Mouse (Mus musculus) thymus, postnatal 14 days (tissue): ENCODE data around the gene Arid5a.

Experiments
- DNase-seq: peaks from one replicate; pipeline ENCODE4 v3.0.0; 2021

Arid5a gene

DNA sequence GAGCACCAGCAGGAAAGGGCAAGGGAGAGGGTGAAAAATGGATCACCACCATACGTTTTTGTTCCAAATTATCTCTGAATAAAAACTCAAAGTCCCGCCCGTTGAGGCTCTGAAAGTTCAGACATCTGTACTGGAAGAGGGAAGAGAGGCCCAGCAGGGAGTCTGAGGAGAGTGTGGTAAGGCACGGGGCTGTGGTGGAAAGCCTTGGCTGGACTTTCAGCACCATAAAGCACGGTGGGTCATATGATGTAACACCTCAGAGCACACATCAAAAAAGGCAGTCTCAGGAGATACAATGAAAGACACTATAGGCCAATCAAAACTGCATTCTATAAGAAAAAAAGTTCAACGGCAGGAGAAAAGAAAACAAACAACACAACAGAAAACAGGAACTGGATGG lies 24.2 kb downstream of the Arid5a start:
- no peak for DNase-seq

DNA sequence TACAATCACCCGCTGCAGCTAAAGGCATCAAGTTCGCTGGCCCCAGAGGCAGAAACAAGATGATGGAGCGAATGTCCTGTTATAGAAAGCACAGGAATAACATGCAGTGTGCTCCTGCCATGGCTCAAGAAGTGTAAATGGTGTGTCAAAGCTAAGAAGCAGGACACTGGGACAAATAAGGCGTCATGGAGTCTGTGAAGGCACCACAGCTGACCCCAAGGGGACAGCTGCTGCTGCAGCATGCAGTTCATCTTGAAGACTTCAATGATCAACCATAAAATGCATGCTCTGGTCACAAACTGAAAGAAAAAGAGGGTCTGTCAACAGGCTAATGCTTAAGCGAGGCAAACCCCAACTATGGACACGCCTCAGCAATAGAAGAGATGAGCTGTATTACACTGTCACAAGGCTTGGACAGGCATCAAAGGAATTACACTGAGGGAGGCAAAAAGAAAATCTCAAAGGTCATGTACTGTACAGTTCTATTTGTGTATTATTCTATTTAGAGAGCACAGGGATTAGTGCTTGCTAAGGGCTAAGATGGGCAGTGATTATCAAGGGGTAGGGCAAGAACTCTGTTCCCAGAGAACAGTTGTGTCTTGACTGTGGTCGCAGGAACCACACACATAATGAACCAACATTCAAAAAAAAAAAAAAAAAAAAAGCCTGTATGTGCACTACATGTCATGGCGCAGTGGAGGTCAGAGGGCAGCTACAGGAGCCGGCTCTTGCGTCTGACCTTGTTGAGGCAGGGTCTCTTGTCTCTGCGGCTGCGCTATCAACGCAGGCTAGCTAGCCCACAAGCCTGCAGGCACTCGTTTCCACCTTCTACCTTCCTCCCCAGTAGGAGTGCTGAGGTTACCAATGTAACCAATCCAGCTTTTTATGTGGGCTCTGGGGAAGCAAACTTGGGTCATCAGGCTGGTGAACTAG lies 25.7 kb downstream of the Arid5a start:
- no peak for DNase-seq

DNA sequence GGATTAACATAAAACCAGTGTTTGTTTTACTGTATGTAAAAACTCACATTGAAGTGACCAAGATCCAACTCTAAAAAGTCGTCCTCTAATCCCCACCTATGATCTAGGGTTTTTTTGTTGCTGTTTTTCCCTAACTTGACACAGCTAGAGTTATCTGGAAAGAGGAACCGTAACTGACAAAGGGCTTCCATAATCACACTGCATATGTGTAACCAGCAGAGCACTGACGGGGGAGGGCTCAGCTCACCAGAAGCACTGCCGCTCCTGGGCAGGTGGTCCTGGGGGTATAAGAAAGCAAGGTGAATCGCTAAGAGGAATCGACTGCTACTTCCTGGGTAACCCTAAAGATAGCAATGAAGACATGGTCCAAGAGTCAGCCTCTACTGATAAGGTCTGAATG lies 35.0 kb downstream of the Arid5a start:
- no peak for DNase-seq

DNA sequence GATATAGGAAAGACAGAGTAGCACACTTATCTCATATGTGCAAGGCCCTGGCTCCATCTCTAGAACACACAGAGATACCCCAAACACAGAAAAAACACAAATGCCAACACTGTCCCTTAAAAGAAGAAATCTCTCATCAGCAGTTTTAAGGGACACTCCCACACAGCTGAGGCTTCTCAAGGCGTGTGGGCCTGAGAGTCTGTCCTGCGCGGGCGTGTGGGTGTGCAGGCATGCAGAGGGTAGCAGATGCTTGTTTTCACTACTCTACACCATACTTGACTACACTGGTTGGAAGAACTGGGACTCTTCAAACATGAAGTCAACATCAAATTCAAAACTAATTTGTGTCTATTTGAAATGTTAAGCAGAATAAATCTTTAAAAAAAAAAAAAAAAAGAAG lies 44.8 kb downstream of the Arid5a start:
- DNase-seq = no peak

DNA sequence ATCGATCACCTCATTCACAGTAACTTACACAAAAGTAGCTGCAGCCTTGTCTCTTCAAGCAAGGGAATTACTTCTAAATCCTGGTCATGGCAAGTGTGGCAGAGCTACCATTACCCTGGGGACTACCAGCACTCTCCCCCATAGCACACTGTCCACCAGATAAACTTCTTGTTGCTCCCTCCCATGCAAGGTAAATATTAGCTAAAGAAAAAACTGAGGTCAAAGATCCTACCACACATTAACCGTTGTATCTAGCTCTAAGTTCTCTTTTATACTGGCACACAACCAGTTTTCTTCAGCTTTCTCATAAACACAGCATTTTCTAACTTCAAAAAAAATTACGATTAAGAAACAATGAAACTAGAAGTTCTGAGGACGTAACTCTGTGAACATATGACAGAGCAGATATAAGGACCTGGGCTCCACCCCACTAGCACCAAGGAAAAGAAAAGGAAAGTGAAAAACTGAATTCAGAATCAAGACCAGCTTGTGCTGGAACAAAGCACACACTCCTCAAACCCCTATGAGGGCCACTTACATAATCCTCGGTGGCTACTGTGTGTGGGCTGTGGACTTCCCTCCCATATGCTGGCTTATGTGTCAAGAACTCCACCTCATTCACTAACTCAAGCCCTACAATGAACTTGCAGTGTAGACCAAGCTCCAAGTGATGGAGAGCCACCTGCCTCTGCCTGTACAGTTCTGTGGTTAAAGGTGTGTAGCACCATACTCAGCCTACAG lies 49.6 kb downstream of the Arid5a start:
- DNase-seq = no peak

DNA sequence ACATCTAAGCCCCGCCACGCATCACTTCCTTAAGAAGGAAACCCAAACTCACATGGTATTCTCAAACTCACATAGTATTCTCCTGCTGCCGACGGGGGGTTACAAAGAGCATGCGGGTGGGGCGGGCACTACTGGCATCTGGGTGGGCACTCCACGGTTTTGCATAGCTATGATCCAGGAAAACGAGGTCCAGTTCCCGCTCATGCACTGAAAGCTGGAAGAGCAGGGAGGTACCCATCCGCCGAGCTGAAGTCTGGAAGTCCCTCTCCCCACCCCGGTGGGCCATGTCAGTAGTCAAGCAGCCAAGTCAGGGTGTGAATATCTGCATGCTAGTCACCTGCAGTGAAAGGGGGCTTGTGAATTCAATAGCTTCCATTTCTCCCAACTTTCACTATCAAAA lies 60.2 kb downstream of the Arid5a start:
- DNase-seq = peak; percentile 8

DNA sequence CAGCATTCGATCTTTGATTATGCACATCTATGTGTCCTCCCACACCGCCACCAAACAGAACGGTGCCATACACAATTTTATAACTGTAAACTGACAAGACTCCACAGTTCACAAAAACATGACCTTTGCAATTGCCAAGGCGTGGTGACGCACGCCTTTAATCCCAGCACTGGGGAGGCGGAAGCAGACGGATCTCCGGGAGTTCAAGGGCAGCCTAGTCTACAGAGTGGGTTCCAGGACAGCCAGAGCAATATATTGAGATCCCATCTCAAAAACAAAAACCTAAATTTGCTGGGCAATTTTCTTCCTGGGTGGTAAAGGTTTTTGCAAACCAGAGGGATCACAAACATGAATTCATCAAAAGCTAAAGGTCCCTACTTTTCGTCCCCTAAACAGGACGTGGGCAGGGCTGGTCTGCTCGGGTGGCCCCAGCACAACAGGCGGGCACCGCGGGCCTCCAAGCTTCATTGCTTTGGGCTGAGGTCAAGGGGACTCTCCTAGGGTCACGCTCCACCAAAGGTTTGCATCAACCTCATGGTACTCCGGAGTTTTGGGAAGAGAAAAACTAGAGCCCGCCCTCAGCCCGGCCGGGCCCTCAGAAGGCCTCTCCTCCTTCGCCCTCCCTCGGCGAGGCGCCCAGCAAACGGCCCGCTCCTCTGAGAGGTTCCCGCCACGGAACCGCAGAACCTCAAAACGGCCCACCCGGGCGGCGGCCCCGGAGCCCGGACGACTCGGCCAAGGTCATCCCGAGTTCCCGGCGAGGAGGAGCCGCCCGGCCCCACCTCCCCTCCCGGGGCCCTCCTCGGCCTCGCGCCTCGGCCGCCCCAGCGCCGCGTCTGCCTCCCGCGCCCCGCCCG lies 60.8 kb downstream of the Arid5a start:
- DNase-seq = peak; percentile 45

DNA sequence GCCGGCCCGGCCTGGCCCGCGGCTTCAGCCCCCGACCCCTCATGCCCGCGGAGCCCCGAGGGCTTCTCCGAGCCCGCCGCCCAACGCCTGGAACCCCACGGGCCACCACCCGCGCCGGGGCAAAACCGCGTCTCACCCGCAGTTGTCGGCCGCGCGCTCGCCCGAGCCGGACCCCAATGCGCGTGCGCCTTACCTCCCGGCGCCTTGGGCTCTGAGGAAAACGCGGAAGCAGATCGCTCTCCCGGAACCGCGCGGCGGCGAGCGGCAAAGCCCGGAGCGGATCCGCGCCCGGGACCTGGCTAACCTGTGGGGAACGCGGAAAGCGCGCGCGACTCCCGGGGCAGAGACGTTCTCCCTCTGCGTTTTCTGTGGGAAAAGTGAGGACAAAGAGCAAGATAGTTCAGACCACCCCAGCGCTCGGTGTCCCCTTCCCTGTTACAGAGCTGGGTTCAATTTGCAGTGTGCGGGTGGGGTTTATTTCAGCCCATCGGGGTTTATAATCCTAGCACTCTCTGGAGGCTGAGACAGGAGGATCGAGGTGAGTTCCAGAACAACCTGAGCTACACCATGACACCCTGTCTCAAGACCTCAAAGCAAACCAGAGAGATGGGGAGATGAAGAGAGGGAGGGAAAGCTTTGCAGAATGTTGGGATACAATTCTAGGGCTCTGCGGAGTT lies 61.6 kb downstream of the Arid5a start, which contains the start of gene Kansl3:
Kansl3 (minus strand) TSS at position 213 of the 677 bp plus-strand sequence.
- peak; percentile 91 for DNase-seq

DNA sequence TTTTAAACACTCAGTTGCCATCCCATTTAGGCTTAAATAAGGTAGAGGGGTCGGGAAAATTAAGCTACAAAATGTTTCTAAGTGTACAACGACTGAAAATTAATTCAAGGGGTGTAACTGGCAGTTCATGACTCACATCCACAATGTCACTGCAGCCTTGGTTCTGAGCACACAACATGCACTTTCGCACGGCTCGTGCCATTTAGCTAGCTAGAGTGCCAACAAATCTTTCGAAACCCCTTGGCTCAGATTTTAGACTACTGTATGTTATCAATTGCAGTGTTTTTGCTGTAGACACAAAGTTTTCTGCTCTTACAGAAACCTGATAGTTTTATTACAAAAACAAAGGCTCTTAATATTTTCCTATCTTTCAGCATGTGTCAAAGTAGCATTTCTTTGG lies 63.4 kb downstream of the Arid5a start:
- DNase-seq = no peak

DNA sequence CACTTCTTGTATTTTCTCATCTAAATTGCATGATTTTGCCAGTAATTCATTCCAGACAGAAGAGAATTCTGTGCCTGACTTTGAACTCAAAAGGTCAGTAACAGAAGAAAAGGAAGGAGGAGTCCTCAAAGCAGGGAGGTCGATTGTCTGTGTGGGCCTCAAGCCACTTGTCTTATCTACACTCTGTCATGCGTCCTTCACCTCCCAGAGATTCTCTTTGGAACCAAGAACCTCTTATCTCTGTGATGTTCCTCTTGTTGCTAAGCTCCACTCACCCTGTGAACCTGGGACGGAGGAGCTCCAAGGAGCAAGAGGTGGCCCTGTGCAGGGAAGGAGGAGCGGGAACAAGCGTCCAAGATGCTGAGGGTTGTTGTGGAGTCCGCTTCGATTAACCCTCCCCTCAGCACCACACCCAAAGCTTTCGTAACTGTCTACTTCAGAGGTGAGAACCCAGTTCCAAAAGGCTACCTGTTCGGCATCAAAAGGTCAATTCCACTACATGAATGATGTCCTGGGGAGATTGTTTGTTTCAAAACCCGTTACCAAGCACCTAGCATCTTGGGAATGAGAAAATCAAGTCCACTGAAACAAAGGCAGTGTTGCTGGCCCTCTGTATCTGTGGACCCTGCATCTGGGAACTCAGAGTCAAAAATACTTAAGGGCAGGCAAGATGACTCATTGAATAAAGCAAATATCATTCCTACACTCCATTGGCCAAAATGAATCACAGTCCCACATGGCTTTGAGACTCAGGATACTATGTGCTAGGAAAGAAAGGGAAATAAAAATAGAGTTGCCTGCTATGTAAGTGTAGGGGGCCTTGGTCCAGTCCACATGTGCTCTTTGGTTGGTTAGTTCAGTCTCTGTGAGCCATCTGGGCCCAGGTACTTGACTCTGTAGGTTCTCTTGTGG lies 64.7 kb downstream of the Arid5a start, which contains the start of gene Fer1l5:
Fer1l5 (plus strand) TSS at position 358 of the 912 bp plus-strand sequence.
- DNase-seq = no peak
